Mouse (Mus musculus): ENCODE measurements around the gene Xpo6. TPM values are rescaled to one million over a fixed set of nuclear protein-coding genes. Genes with fewer than 3 reads are reported as not detected.

Xpo6 gene
- polyA plus RNA-seq, 1 experiment from 2014 or later = 60.8 TPM

- ATAC-seq (replicated peaks; ENCODE audit: insufficient number of reproducible peaks, low FRiP score, low TSS enrichment, low read depth) (no peak), DNase-seq (ENCODE audit: low spot score) (no peak)
- Histone ChIP-seq H3K27ac (replicated peaks; ENCODE audit: low read depth, low read length) (no peak overlapping the region), H3K9me3 (replicated peaks; ENCODE audit: control insufficient read depth, low read length) (no peaks in the 10 kb centered on the region), H3K4me1 (ENCODE audit: control insufficient read depth, insufficient read depth, low read length) (no peaks in the 10 kb centered on the region), H3K4me3 (ENCODE audit: low read depth, low read length) (no peak overlapping the region), H3K4me2 (ENCODE audit: low read depth, low read length) (no peak overlapping the region), H3K9ac (replicated peaks; ENCODE audit: low read length) (no peak overlapping the region), H3K36me3 (replicated peaks; ENCODE audit: control insufficient read depth, insufficient read depth, low read depth, low read length) (no peaks in the 10 kb centered on the region; the same call in 1 of the 2 replicates), H3K27me3 (ENCODE audit: control insufficient read depth, insufficient read depth, low read length) (no peaks in the 10 kb centered on the region)
- WGBS = 85% methylated on average over 4 of the region's 4 CpGs
Observed at GRCm38 (mm10) chr7:126121533-126121932, 78.8 kb downstream of the Xpo6 start.

GRCm38 (mm10) chr7:126119819-126120218, 80.5 kb downstream of the Xpo6 start:
- Histone ChIP-seq H3K4me2 (ENCODE audit: low read depth, low read length) (no peak overlapping the region), H3K9ac (replicated peaks; ENCODE audit: low read length) (no peak overlapping the region), H3K27me3 (ENCODE audit: control insufficient read depth, insufficient read depth, low read length) (no peaks in the 10 kb centered on the region), H3K4me1 (ENCODE audit: control insufficient read depth, insufficient read depth, low read length) (no peaks in the 10 kb centered on the region), H3K27ac (replicated peaks; ENCODE audit: low read depth, low read length) (no peak overlapping the region), H3K9me3 (replicated peaks; ENCODE audit: control insufficient read depth, low read length) (no peaks in the 10 kb centered on the region), H3K36me3 (replicated peaks; ENCODE audit: control insufficient read depth, insufficient read depth, low read depth, low read length) (no peaks in the 10 kb centered on the region; the same call in none of the 2 replicates), H3K4me3 (ENCODE audit: low read depth, low read length) (no peak overlapping the region)
- 75% methylated on average over 6 of the region's 6 CpGs for WGBS
- DNase-seq (ENCODE audit: low spot score) = no peak
- no peak for ATAC-seq (replicated peaks; ENCODE audit: insufficient number of reproducible peaks, low FRiP score, low TSS enrichment, low read depth)

- Histone ChIP-seq H3K9me3 (replicated peaks; ENCODE audit: control insufficient read depth, low read length) (no peaks in the 10 kb centered on the region), H3K4me2 (ENCODE audit: low read depth, low read length) (no peak overlapping the region), H3K4me3 (ENCODE audit: low read depth, low read length) (no peak overlapping the region), H3K36me3 (replicated peaks; ENCODE audit: control insufficient read depth, insufficient read depth, low read depth, low read length) (no peaks in the 10 kb centered on the region; the same call in 1 of the 2 replicates), H3K27ac (replicated peaks; ENCODE audit: low read depth, low read length) (no peak overlapping the region), H3K4me1 (ENCODE audit: control insufficient read depth, insufficient read depth, low read length) (no peaks in the 10 kb centered on the region), H3K9ac (replicated peaks; ENCODE audit: low read length) (no peak overlapping the region), H3K27me3 (ENCODE audit: control insufficient read depth, insufficient read depth, low read length) (no peaks in the 10 kb centered on the region)
- ATAC-seq (replicated peaks; ENCODE audit: insufficient number of reproducible peaks, low FRiP score, low TSS enrichment, low read depth) = no peak
- DNase-seq (ENCODE audit: low spot score) = no peak
- 93% methylated on average over 4 of the region's 4 CpGs for WGBS
Observed at GRCm38 (mm10) chr7:126113263-126113662, 87.0 kb downstream of the Xpo6 start.

- whole genome bisulfite sequencing = 88% methylated on average over 2 of the region's 2 CpGs
Observed at GRCm38 (mm10) chr7:126111230-126111629, 89.1 kb downstream of the Xpo6 start.

GRCm38 (mm10) chr7:126109898-126110297, 90.4 kb downstream of the Xpo6 start:
- DNase-seq (ENCODE audit: low spot score) = no peak
- H3K36me3 ChIP-seq (replicated peaks; ENCODE audit: control insufficient read depth, insufficient read depth, low read depth, low read length) = peaks cover 3% of the 10 kb centered on the region
- no peak overlapping the region for H3K9ac ChIP-seq (replicated peaks; ENCODE audit: low read length)
- no peaks in the 10 kb centered on the region for H3K27me3 ChIP-seq (ENCODE audit: control insufficient read depth, insufficient read depth, low read length)
- no peak for ATAC-seq (replicated peaks; ENCODE audit: insufficient number of reproducible peaks, low FRiP score, low TSS enrichment, low read depth)
- no peak overlapping the region for H3K4me2 ChIP-seq (ENCODE audit: low read depth, low read length)
- H3K4me3 ChIP-seq (ENCODE audit: low read depth, low read length) = no peak overlapping the region
- 92% methylated on average over 3 of the region's 3 CpGs for WGBS
- no peaks in the 10 kb centered on the region for H3K9me3 ChIP-seq (replicated peaks; ENCODE audit: control insufficient read depth, low read length)
- H3K27ac ChIP-seq (replicated peaks; ENCODE audit: low read depth, low read length) = no peak overlapping the region
- H3K4me1 ChIP-seq (ENCODE audit: control insufficient read depth, insufficient read depth, low read length) = no peaks in the 10 kb centered on the region

More at GRCm38 (mm10) chr7:126111230-126111629, 89.1 kb downstream of the Xpo6 start:
- no peak overlapping the region for H3K9ac ChIP-seq (replicated peaks; ENCODE audit: low read length)
- no peak overlapping the region for H3K4me2 ChIP-seq (ENCODE audit: low read depth, low read length)
- H3K36me3 ChIP-seq (replicated peaks; ENCODE audit: control insufficient read depth, insufficient read depth, low read depth, low read length) = peaks cover 3% of the 10 kb centered on the region
- DNase-seq (ENCODE audit: low spot score) (no peak), ATAC-seq (replicated peaks; ENCODE audit: insufficient number of reproducible peaks, low FRiP score, low TSS enrichment, low read depth) (no peak)
- no peak overlapping the region for H3K27ac ChIP-seq (replicated peaks; ENCODE audit: low read depth, low read length)
- H3K4me3 ChIP-seq (ENCODE audit: low read depth, low read length) = no peak overlapping the region
- H3K27me3 ChIP-seq (ENCODE audit: control insufficient read depth, insufficient read depth, low read length) = no peaks in the 10 kb centered on the region
- H3K9me3 ChIP-seq (replicated peaks; ENCODE audit: control insufficient read depth, low read length) = no peaks in the 10 kb centered on the region
- H3K4me1 ChIP-seq (ENCODE audit: control insufficient read depth, insufficient read depth, low read length) = no peaks in the 10 kb centered on the region

- 95% methylated on average over 11 of the region's 11 CpGs for WGBS
- Histone ChIP-seq H3K36me3 (replicated peaks; ENCODE audit: control insufficient read depth, insufficient read depth, low read depth, low read length) (peaks cover 16% of the 10 kb centered on the region), H3K27ac (replicated peaks; ENCODE audit: low read depth, low read length) (no peak overlapping the region), H3K9ac (replicated peaks; ENCODE audit: low read length) (no peak overlapping the region), H3K4me3 (ENCODE audit: low read depth, low read length) (no peak overlapping the region), H3K27me3 (ENCODE audit: control insufficient read depth, insufficient read depth, low read length) (no peaks in the 10 kb centered on the region), H3K9me3 (replicated peaks; ENCODE audit: control insufficient read depth, low read length) (no peaks in the 10 kb centered on the region), H3K4me2 (ENCODE audit: low read depth, low read length) (no peak overlapping the region), H3K4me1 (ENCODE audit: control insufficient read depth, insufficient read depth, low read length) (no peaks in the 10 kb centered on the region)
- DNase-seq (ENCODE audit: low spot score) (no peak), ATAC-seq (replicated peaks; ENCODE audit: insufficient number of reproducible peaks, low FRiP score, low TSS enrichment, low read depth) (no peak)
Observed at GRCm38 (mm10) chr7:126100440-126100839, 99.9 kb downstream of the Xpo6 start.

- 82% methylated on average over 2 of the region's 2 CpGs for WGBS
Observed at GRCm38 (mm10) chr7:126099835-126100234, 100.5 kb downstream of the Xpo6 start.

GRCm38 (mm10) chr7:126099163-126099775, 101.0 kb downstream of the Xpo6 start:
- H3K4me2 ChIP-seq (ENCODE audit: low read depth, low read length) = no peak overlapping the region
- no peak for DNase-seq (ENCODE audit: low spot score)
- WGBS = 94% methylated on average over 7 of the region's 7 CpGs
- H3K4me3 ChIP-seq (ENCODE audit: low read depth, low read length) = no peak overlapping the region
- peaks cover 16% of the 10 kb centered on the region for H3K36me3 ChIP-seq (replicated peaks; ENCODE audit: control insufficient read depth, insufficient read depth, low read depth, low read length)
- ATAC-seq (replicated peaks; ENCODE audit: insufficient number of reproducible peaks, low FRiP score, low TSS enrichment, low read depth) = no peak
- no peak overlapping the region for H3K9ac ChIP-seq (replicated peaks; ENCODE audit: low read length)
- no peak overlapping the region for H3K27ac ChIP-seq (replicated peaks; ENCODE audit: low read depth, low read length)
- H3K9me3 ChIP-seq (replicated peaks; ENCODE audit: control insufficient read depth, low read length) = no peaks in the 10 kb centered on the region
- no peaks in the 10 kb centered on the region for H3K27me3 ChIP-seq (ENCODE audit: control insufficient read depth, insufficient read depth, low read length)
- no peaks in the 10 kb centered on the region for H3K4me1 ChIP-seq (ENCODE audit: control insufficient read depth, insufficient read depth, low read length)

More at GRCm38 (mm10) chr7:126099835-126100234, 100.5 kb downstream of the Xpo6 start:
- ATAC-seq (replicated peaks; ENCODE audit: insufficient number of reproducible peaks, low FRiP score, low TSS enrichment, low read depth) = no peak
- Histone ChIP-seq H3K4me1 (ENCODE audit: control insufficient read depth, insufficient read depth, low read length) (no peaks in the 10 kb centered on the region), H3K36me3 (replicated peaks; ENCODE audit: control insufficient read depth, insufficient read depth, low read depth, low read length) (peaks cover 16% of the 10 kb centered on the region), H3K4me2 (ENCODE audit: low read depth, low read length) (no peak overlapping the region), H3K9ac (replicated peaks; ENCODE audit: low read length) (no peak overlapping the region), H3K4me3 (ENCODE audit: low read depth, low read length) (no peak overlapping the region), H3K9me3 (replicated peaks; ENCODE audit: control insufficient read depth, low read length) (no peaks in the 10 kb centered on the region), H3K27me3 (ENCODE audit: control insufficient read depth, insufficient read depth, low read length) (no peaks in the 10 kb centered on the region), H3K27ac (replicated peaks; ENCODE audit: low read depth, low read length) (no peak overlapping the region)
- no peak for DNase-seq (ENCODE audit: low spot score)
